Mouse (Mus musculus): ENCODE measurements around the gene Rgs6.

- TF ChIP-seq CTCF (IDR thresholded peaks at IDR 0.05; ENCODE audit: low read depth), result no peak
- TF ChIP-seq EP300 (IDR thresholded peaks at IDR 0.05; ENCODE audit: low read depth), result no peak
Measured at GRCm38 (mm10) chr12:82754501-82754900, 166.4 kb downstream of the Rgs6 start.

All from liver, embryonic 14.5 days (tissue).